Mouse (Mus musculus) kidney, adult 9 months (tissue): Measurements from ENCODE around the gene Scarb2.

Experiments used
- DNase-seq: peaks from one replicate; pipeline ENCODE4 v3.0.0; 2022

Scarb2 gene

GRCm38 (mm10) chr5:92490779-92491178 lies 15.9 kb downstream of the Scarb2 start:
- no peak for DNase-seq

DNA sequence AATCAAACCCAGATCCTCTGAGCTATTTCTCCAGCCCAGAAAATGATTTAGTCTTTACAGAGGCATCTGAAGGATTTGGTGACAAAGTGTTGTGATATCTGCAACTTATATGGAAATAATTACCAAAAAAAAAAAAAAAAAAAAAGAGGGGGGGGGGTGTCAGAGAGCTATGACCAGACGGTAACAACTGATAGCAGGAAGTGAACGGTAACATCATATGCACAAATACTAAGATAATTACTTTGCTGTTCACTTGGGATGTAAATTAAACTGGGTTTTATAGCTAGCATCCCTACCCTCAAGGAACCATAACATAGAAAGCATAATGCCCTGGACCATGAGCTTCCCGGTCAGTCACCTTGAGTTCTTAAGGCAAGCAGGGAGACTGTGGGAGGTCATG lies 16.3 kb downstream of the Scarb2 start:
- DNase-seq = no peak

- no peak for DNase-seq
Measured at GRCm38 (mm10) chr5:92489503-92489902, 17.1 kb downstream of the Scarb2 start.

DNA sequence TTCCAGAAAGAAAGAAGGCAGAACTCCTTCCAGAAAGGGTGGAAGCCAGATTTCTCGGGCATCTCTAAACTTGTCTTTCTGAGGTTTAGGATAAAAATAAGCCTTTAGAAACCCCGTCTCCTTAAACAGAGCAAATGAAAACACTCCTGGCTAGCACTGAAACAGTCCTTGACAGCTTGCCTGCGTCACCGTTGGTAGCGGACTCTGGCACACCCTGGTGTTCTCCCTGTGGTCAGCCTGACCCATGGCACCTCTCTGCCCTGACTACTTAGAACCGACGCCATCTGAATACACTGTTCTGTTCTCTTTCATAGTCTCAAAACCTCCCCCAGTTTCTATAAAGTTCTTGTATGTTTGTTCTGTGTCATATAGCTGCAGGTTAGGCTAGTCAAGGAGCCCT lies 17.7 kb downstream of the Scarb2 start:
- peak; percentile 50 for DNase-seq

DNA sequence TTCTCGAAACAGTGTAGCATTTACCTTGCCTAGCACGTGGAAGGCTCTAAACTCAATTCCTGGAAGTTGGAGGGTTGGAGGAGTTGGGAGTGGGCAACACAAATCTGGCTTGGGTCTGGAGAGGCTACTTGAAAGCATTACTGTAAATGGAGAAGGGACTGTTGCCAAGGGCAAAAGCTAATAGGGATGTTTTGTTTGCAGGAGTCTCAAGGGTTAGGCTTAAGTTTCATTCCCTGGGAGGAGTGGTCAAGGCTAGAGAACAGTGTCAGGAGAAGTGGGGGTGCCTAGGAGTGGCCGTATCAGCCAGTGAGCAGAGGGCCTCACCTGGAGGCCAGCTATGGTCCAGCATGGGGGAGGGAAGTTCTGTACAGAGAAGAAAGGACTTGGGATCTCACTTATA lies 18.2 kb downstream of the Scarb2 start:
- DNase-seq = no peak

DNA sequence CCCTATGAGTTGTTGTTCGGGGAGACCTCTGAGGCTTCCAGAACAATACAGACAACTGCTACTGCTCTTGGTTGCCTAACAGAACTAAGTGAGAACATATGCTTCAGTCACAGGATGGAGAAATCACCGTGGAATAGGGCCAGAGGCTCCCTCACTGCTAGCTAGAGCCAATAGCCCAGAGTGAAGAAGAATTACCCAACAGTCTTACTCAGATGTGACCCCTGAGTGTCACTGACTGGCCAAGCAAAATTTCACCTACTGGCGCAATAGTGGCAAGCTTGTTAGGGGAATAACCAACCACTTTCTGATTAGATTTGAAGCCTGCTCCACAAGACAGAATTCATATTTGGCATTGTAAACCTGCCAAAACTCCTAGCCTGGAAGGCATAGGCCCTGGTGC lies 19.9 kb downstream of the Scarb2 start:
- DNase-seq = no peak

DNA sequence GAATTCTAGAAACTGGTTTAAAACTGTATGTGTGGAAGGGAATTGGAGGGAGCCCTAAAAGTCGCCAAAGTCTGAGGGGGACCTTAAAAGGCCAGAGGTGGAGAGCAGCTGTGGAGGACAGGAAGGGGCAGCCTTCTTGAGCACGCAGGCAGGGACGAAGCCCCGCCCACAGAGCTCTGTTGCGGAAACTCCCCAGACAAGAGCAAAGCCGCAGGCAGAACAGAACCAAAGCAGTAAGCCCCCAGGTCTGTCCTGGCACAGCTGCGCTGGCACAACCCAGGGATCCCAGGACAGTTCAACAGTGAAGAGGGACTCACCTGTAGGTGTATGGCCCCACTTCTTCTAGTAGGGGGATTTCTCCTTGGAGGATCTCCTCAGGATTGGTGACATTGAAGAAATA lies 21.8 kb downstream of the Scarb2 start:
- no peak for DNase-seq

DNA sequence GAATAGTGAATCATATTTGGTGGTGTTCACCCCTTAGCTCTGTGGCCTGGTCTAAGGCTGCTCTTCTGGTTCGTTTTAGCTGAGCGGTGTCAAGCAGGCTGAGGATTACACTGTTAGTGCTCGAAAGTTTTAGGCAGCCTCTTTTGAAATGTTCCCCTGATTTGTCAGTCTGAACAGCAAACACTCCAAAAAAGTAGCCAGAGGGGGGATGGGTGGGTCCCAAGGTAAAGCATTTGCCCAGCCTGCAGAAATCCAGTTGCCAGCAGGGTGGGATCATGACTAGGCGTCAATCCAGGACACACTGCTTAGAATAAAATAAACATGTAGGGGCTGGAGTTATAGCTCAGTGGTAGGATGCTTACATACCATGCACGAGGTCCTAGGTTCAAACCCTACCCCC lies 33.8 kb downstream of the Scarb2 start:
- no peak for DNase-seq

- DNase-seq = no peak
Measured at GRCm38 (mm10) chr5:92471531-92471930, 35.1 kb downstream of the Scarb2 start.

DNA sequence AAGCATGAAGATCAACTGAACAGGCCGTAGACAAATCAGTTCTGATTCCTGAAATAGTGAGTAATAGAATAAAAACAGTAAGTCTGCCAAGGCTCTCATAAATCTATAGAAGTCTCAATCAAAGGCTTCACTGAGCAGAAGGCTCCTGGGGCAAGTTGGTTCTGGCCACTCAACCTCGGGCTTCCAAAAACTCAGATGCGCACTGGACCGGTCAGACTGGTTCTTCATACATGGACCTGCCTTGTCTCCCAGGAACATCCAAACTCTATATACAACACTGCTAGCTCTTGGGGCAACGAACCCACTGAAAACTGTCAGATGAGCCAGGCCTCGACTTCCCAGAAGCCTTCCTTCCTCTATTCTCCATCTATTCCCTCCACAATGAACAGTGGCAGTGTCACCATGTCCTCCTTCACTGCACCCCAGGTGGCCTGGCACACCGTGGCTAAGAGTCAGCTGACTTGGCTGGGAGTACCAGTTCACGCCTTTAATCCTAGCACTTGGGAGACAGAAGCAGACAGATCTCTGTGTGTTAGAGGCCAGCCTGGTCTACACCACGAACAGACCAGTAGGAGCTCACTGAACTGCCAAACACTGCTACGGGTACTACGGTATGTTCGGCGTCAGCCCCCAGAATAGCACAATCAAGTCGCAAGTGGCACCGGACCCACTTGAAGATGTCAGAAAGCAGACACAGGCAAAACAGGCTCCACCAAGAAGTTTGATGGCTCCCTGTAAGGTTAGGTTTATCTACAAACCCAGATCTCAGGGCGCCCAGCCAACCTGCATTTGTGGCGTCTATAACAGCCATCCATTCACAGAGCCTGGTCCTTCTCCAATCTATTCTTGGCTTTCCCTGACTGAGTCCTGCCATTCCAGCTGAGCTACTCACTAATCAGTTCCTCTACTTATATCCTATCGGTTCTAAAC lies 37.2 kb downstream of the Scarb2 start:
- DNase-seq = no peak

GRCm38 (mm10) chr5:92468234-92468633 lies 38.4 kb downstream of the Scarb2 start:
- no peak for DNase-seq

- DNase-seq = peak; percentile 31
Measured at GRCm38 (mm10) chr5:92467102-92467766, 39.4 kb downstream of the Scarb2 start.

- DNase-seq = no peak
Measured at GRCm38 (mm10) chr5:92465511-92465910, 41.1 kb downstream of the Scarb2 start.

GRCm38 (mm10) chr5:92461321-92461720 lies 45.3 kb downstream of the Scarb2 start:
- peak; percentile 77 for DNase-seq

DNA sequence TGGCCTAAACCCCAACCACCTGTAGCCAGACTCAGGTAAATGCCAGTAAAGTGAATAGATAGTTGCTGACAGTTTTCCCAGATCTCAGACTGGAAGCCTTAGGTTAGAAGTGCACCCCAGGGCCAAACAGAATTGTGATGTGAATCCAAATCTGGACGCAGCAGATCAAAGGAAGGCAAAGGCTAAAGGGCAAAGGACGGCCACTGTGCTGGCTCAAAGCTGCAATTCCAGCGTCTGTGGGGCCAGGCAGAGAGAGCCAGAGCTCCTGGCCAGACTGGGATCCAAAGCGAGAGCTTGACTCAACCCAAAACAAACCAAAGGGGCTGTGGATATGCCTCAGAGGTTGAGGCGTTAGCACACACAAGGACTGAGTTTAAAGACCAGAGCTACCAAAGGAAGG lies 47.9 kb downstream of the Scarb2 start:
- DNase-seq = peak; percentile 42

DNA sequence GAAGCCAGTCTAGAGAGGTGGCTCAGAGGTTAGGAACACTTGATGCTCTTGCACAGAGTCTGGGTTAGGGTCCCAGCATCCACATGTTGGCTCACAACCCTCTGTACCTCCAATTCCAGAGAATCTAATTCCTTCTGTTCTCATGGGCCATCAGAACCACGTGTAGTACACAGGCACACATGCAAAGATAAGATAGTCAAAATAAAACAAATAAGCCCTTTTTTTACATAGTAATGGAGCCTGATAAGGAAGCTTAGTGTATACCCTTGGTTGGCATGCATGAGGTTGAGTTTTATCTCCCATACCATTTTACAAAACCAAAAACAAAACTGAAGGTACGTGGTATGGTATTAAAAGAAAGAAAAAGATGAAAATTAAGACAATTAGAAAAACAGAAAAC lies 49.2 kb downstream of the Scarb2 start:
- no peak for DNase-seq

GRCm38 (mm10) chr5:92452876-92453275 lies 53.8 kb downstream of the Scarb2 start:
- no peak for DNase-seq

DNA sequence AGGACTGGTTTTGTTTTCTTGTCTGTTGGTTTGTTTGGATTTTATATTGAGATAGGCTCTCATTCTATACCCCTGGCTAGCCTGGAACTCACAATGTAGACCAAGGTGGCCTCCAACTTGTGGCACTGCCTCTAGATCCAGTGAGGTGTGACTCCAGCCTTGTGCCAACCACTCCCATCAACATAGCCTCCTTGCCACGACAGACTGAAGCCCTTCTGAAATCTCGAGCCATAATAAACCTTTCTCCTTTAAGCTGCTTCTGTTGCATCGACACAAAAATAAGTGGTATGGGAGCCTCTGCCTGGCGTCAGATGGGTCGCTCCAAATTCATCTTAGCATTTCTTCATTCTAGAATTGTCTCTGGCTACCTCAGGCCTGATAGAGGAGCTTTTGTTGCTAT lies 59.9 kb downstream of the Scarb2 start:
- no peak for DNase-seq

DNA sequence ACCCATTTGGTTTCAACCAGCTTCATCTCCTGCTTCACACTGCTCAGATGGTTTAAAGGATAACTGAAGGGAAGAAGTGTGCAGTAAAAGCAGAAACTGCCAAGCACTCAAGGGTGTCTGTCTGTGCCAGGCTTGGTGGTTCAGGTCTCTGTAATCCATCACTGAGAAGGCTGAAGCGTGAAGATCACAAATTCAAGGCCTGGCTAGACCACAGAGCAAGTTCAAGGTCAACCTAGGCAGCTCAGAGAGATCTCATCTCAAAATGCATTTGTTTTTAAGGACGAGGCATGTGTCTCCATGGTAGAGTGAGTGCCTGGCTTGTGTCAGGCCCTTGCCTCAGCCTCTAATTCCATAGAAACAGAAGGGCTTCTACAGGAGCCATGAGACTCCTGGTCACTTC lies 61.6 kb downstream of the Scarb2 start:
- DNase-seq = no peak

DNA sequence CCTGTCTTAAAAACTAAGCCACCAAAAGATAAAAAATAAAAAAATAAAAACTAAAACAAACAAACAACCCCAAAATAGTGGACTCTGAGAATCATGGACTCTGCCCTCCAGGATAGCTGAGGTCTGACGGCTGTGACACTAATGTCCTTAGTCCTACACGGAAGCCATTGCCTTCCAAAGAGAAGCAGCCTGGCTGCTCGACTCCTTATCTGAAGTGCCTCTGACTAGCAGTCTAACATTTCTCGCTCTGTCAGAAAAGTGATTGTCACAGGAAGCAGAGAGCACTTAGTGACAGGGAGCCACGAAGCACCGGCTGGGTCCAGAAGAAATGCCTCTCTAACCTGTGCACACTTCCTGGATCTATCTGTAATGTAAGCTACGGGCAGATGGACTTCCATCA lies 63.7 kb downstream of the Scarb2 start:
- DNase-seq = no peak

DNA sequence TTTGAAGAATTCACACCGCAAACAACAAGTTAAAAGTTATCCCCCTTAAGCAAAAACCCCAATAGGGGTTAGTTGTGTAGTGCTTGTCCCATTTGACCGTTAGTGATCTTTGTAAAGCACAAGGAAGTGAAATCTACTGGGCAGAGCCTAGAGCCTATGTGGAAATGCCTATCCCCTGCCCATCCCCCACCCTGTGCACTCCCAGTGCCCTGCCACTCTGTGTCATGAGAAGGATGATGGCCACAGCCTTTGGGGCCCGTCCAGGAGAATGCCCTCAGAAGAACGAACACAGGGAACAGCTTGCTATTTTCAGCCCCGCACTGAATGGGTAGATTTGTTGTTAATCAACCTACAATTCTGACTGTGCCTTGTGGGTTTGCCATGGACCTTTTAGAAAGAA lies 65.1 kb downstream of the Scarb2 start:
- no peak for DNase-seq

- no peak for DNase-seq
Measured at GRCm38 (mm10) chr5:92438540-92438939, 68.1 kb downstream of the Scarb2 start.

DNA sequence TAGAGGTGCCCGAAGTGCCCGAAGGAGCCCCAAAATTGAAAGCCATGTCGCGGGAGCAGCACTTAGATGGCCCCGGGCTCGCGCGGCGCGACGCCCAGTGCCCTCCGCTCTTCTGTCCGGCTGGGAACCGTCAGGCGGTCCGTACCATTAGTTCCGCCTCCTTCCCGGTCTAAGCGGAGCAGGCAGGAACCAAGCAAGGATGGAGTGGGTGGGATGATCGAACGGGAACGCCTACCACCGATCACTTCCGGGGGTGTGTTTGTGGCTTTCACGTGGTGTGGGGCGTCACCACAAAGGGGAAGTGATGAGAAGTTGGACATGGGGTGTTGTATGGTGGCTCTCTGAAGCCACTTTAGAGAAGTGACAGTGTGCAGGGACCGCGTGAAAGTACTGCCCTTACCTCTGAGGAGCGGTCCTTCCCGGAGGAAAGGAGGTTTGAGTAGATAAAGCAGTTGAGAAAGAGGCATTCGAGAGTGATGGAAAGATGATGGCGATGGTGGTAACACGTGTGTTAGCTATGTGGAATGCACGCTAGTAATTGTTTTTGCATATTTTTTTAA lies 71.5 kb downstream of the Scarb2 start, which contains the start of gene Nup54:
Nup54 (minus strand) TSS at position 195 of the 560 bp plus-strand sequence.
- peak; percentile 99 for DNase-seq

- DNase-seq = peak; percentile 39
Measured at GRCm38 (mm10) chr5:92434571-92434985, 72.1 kb downstream of the Scarb2 start.
